Mouse (Mus musculus) lung, postnatal 14 days (tissue): Measurements from ENCODE around the gene Alx3.

Experiments
- DNase-seq: peaks from one replicate; pipeline ENCODE4 v3.0.0; 2021

Alx3 gene

GRCm38 (mm10) chr3:107583893-107584292, 10.9 kb upstream of the Alx3 start:
- no peak for DNase-seq

GRCm38 (mm10) chr3:107586504-107586903, 8.3 kb upstream of the Alx3 start:
- DNase-seq: no peak

GRCm38 (mm10) chr3:107591612-107592011, 3.2 kb upstream of the Alx3 start:
- no peak for DNase-seq

- DNase-seq: no peak
These were observed 1.2 kb upstream of the Alx3 start for GRCm38 (mm10) chr3:107593632-107594031.

- DNase-seq: no peak
These were observed 570 bp downstream of the Alx3 start for GRCm38 (mm10) chr3:107595264-107595937.

- DNase-seq: no peak
These were observed 1.2 kb downstream of the Alx3 start for GRCm38 (mm10) chr3:107595938-107596461.

- no peak for DNase-seq
These were observed 1.7 kb downstream of the Alx3 start for GRCm38 (mm10) chr3:107596559-107596958.

- no peak for DNase-seq
These were observed 2.3 kb downstream of the Alx3 start for GRCm38 (mm10) chr3:107597134-107597533.

- no peak for DNase-seq
These were observed 3.0 kb downstream of the Alx3 start for GRCm38 (mm10) chr3:107597586-107598389.

- DNase-seq: no peak
These were observed 5.3 kb downstream of the Alx3 start for GRCm38 (mm10) chr3:107600127-107600526.

GRCm38 (mm10) chr3:107605304-107605703, 10.5 kb downstream of the Alx3 start:
- DNase-seq: peak; percentile 70

GRCm38 (mm10) chr3:107607221-107607620, 12.4 kb downstream of the Alx3 start:
- DNase-seq: no peak

- no peak for DNase-seq
These were observed 14.0 kb downstream of the Alx3 start for GRCm38 (mm10) chr3:107608808-107609207.

- DNase-seq: no peak
These were observed 14.5 kb downstream of the Alx3 start for GRCm38 (mm10) chr3:107609376-107609775.

GRCm38 (mm10) chr3:107611394-107611793, 16.6 kb downstream of the Alx3 start:
- DNase-seq: no peak

- peak; percentile 69 for DNase-seq
These were observed 18.2 kb downstream of the Alx3 start for GRCm38 (mm10) chr3:107612902-107613525.

GRCm38 (mm10) chr3:107617800-107618199, 23.0 kb downstream of the Alx3 start:
- DNase-seq: no peak

- no peak for DNase-seq
These were observed 25.1 kb downstream of the Alx3 start for GRCm38 (mm10) chr3:107619911-107620310.

GRCm38 (mm10) chr3:107621286-107622075, 26.6 kb downstream of the Alx3 start:
- no peak for DNase-seq

GRCm38 (mm10) chr3:107622537-107622936, 27.7 kb downstream of the Alx3 start:
- DNase-seq: no peak

- no peak for DNase-seq
These were observed 29.6 kb downstream of the Alx3 start for GRCm38 (mm10) chr3:107624424-107624823.

- no peak for DNase-seq
These were observed 30.7 kb downstream of the Alx3 start for GRCm38 (mm10) chr3:107625536-107625935.

- DNase-seq: no peak
These were observed 31.9 kb downstream of the Alx3 start for GRCm38 (mm10) chr3:107626751-107627150.
